Mouse (Mus musculus) lung, adult 18-20 months (tissue): ENCODE results near the gene Rcc2.

Experiments used
- DNase-seq, 2 experiments: peaks; one replicate each; pipeline ENCODE4 v3.0.0; 2022; ENCODE audit warnings: mixed read lengths in 2 of 2

Rcc2 gene

GRCm38 (mm10) chr4:140688044-140688825 lies 12.1 kb upstream of the Rcc2 start:
- DNase-seq, result no peak

GRCm38 (mm10) chr4:140688826-140689425 lies 11.4 kb upstream of the Rcc2 start:
- no peak for DNase-seq

- DNase-seq, result no peak
Observed at GRCm38 (mm10) chr4:140689873-140690655, 10.3 kb upstream of the Rcc2 start.

GRCm38 (mm10) chr4:140691481-140691880 lies 8.9 kb upstream of the Rcc2 start:
- no peak for DNase-seq

- DNase-seq, result no peak
Observed at GRCm38 (mm10) chr4:140693513-140693912, 6.8 kb upstream of the Rcc2 start.

- no peak for DNase-seq
Observed at GRCm38 (mm10) chr4:140694551-140695060, 5.7 kb upstream of the Rcc2 start.

GRCm38 (mm10) chr4:140695146-140695545 lies 5.2 kb upstream of the Rcc2 start:
- DNase-seq, result no peak

GRCm38 (mm10) chr4:140695675-140696585 lies 4.4 kb upstream of the Rcc2 start:
- DNase-seq, result no peak

- DNase-seq, result peak; percentile 85 to 90
Observed at GRCm38 (mm10) chr4:140699441-140700127, 757 bp upstream of the Rcc2 start.

- peak; percentile 71 to 72 for DNase-seq
Observed at GRCm38 (mm10) chr4:140701049-140701715, 841 bp downstream of the Rcc2 start.

GRCm38 (mm10) chr4:140701716-140702561 lies 1.6 kb downstream of the Rcc2 start:
- DNase-seq, result peak in 1 of 2 experiments; percentile 33

GRCm38 (mm10) chr4:140702611-140703327 lies 2.4 kb downstream of the Rcc2 start:
- peak; percentile 82 to 87 for DNase-seq

GRCm38 (mm10) chr4:140703636-140704035 lies 3.3 kb downstream of the Rcc2 start:
- no peak for DNase-seq

GRCm38 (mm10) chr4:140704166-140704565 lies 3.8 kb downstream of the Rcc2 start:
- no peak for DNase-seq

- no peak for DNase-seq
Observed at GRCm38 (mm10) chr4:140707615-140708014, 7.3 kb downstream of the Rcc2 start.

- peak; percentile 60 to 78 for DNase-seq
Observed at GRCm38 (mm10) chr4:140708297-140708927, 8.1 kb downstream of the Rcc2 start.

- DNase-seq, result no peak
Observed at GRCm38 (mm10) chr4:140709111-140709510, 8.8 kb downstream of the Rcc2 start.

GRCm38 (mm10) chr4:140709617-140710016 lies 9.3 kb downstream of the Rcc2 start:
- DNase-seq, result no peak

- DNase-seq, result no peak
Observed at GRCm38 (mm10) chr4:140710781-140711180, 10.4 kb downstream of the Rcc2 start.
